ENCODE assay signal across 11 mouse cellular contexts in genomic region chr4:52985216-52985615, GRCm38 (mm10). TPM values are rescaled to one million over a fixed set of nuclear protein-coding genes. Genes with fewer than 3 reads are reported as not detected.
A peak's percentile ranks its signal among the peaks of the same experiment; 100 is the strongest.
DNase-seq lines count a peak whose midpoint lies in the region; ATAC-seq and TF ChIP-seq lines count a peak whose summit lies in the region.
"Had no signal": no experiment of that assay in that cellular context is flagged by ENCODE, and none has a peak within 500 bp of the region (broad histone marks: within the 10 kb centered on the region; RNA-seq: fewer than 3 reads in every experiment).

No protein-coding gene starts in this region.

- no peak for DNase-seq in heart, postnatal 0 days (ENCODE audit: low spot score)
- no peak for DNase-seq in heart, adult 18-20 months
- peak; percentile 13 for DNase-seq in right cerebral cortex, adult 2 months (ENCODE audit: low spot score in 2 of 2)
- DNase-seq in right cerebral cortex, postnatal 14 days = no peak
- peak; percentile 11 for DNase-seq in telencephalon, adult 2 months (ENCODE audit: low read depth, low spot score)
- DNase-seq in adrenal gland, postnatal 14 days = no peak
- no peak for DNase-seq in heart, adult 9 months (ENCODE audit: low spot score in 2 of 2)
- DNase-seq: gastrocnemius, postnatal 14 days had no signal

- no peaks in the 10 kb centered on the region for H3K4me1 ChIP-seq in heart, postnatal 0 days (ENCODE audit: control insufficient read depth, insufficient read depth)
- H3K4me1 ChIP-seq: lung, embryonic 15.5 days had no signal

- no peak for TF ChIP-seq EP300 in heart, postnatal 0 days (IDR thresholded peaks at IDR 0.05; ENCODE audit: low read depth)

- TF ChIP-seq CTCF in heart, postnatal 0 days (IDR thresholded peaks at IDR 0.05; ENCODE audit: low read depth) = peak; percentile 53

- H3K9me3 ChIP-seq in heart, postnatal 0 days (replicated peaks; ENCODE audit: control insufficient read depth, low read length) = no peaks in the 10 kb centered on the region
- H3K9me3 ChIP-seq: lung, embryonic 15.5 days had no signal

- H3K27ac ChIP-seq in heart, postnatal 0 days (ENCODE audit: low read depth) = no peak overlapping the region
- H3K27ac ChIP-seq: lung, embryonic 15.5 days had no signal

- H3K4me3 ChIP-seq in heart, postnatal 0 days (ENCODE audit: low read depth, low read length) = no peak overlapping the region
- H3K4me3 ChIP-seq: lung, embryonic 15.5 days had no signal

- H3K4me2 ChIP-seq in heart, postnatal 0 days (ENCODE audit: low read depth, low read length) = no peak overlapping the region
- H3K4me2 ChIP-seq: lung, embryonic 15.5 days had no signal

- no peak for ATAC-seq in heart, postnatal 0 days (ENCODE audit: insufficient read depth, low read depth)
- ATAC-seq in granulocyte monocyte progenitor cell, adult 5-6 weeks (replicated peaks; ENCODE audit: poor library complexity, severe bottlenecking) = peak; percentile 91

- WGBS in heart, postnatal 0 days = 62% methylated on average over 2 of the region's 2 CpGs

- H3K9ac ChIP-seq in heart, postnatal 0 days (replicated peaks; ENCODE audit: low read depth, low read length) = no peak overlapping the region
- H3K9ac ChIP-seq: lung, embryonic 15.5 days had no signal

- no peaks in the 10 kb centered on the region for H3K27me3 ChIP-seq in heart, postnatal 0 days (ENCODE audit: control insufficient read depth, insufficient read depth, low read length)
- H3K27me3 ChIP-seq: lung, embryonic 15.5 days had no signal

- H3K36me3 ChIP-seq in heart, postnatal 0 days (replicated peaks; ENCODE audit: control insufficient read depth, insufficient read depth, low read length) = no peaks in the 10 kb centered on the region
- H3K36me3 ChIP-seq: lung, embryonic 15.5 days had no signal

RNA-seq across cellular contexts. Expression of gene Nipsnap3a, which starts 3.9 kb away (rescaled TPM):
- not detected in 2 replicates for total RNA-seq in heart, postnatal 0 days (2014; rRNA removed; ENCODE audit: low replicate concordance)
- polyA plus RNA-seq in heart, postnatal 0 days (2015; fragmentation: Nextera tagmentation; extraction: Ambion mirVana) = not detected in 2 replicates
- total RNA-seq in heart, adult 18-20 months (2021) = not detected
- not detected in 2 replicates for total RNA-seq in granulocyte monocyte progenitor cell, adult 5-6 weeks (2014; fragmentation: Nextera tagmentation)
- not detected in 2 replicates for total RNA-seq in granulocyte monocyte progenitor cell, adult 5-6 weeks (2017)
- not detected in 2 replicates for total RNA-seq in adrenal gland, postnatal 14 days (2021)
- total RNA-seq: gastrocnemius, postnatal 14 days had no signal
- polyA plus RNA-seq: lung, embryonic 15.5 days; stomach, embryonic 14.5 days had no signal

RNA-seq across cellular contexts. Expression of gene Olfr270, which starts 20.9 kb away (rescaled TPM):
- not detected in 2 replicates for total RNA-seq in heart, postnatal 0 days (2014; rRNA removed; ENCODE audit: low replicate concordance)
- not detected in 2 replicates for polyA plus RNA-seq in heart, postnatal 0 days (2015; fragmentation: Nextera tagmentation; extraction: Ambion mirVana)
- total RNA-seq in heart, adult 18-20 months (2021) = not detected
- not detected in 2 replicates for total RNA-seq in granulocyte monocyte progenitor cell, adult 5-6 weeks (2014; fragmentation: Nextera tagmentation)
- total RNA-seq in granulocyte monocyte progenitor cell, adult 5-6 weeks (2017) = not detected in 2 replicates
- total RNA-seq in adrenal gland, postnatal 14 days (2021) = not detected in 2 replicates
- total RNA-seq: gastrocnemius, postnatal 14 days had no signal
- polyA plus RNA-seq: lung, embryonic 15.5 days; stomach, embryonic 14.5 days had no signal

RNA-seq across cellular contexts. Expression of gene Nipsnap3b, which starts 26.5 kb away (rescaled TPM):
- total RNA-seq in heart, postnatal 0 days (2014; rRNA removed; ENCODE audit: low replicate concordance) = 36.5 and 51.0 TPM in 2 replicates
- 43.3 TPM in 2 replicates for polyA plus RNA-seq in heart, postnatal 0 days (2015; fragmentation: Nextera tagmentation; extraction: Ambion mirVana)
- 1 to 10 TPM; 7.6 to 7.7 TPM for total RNA-seq in heart, adult 18-20 months (2021)
- 59.4 and 65.4 TPM in 2 replicates for total RNA-seq in granulocyte monocyte progenitor cell, adult 5-6 weeks (2014; fragmentation: Nextera tagmentation)
- total RNA-seq in granulocyte monocyte progenitor cell, adult 5-6 weeks (2017) = 31.0 and 45.3 TPM in 2 replicates
- 34.4 and 45.2 TPM in 2 replicates for total RNA-seq in adrenal gland, postnatal 14 days (2021)

Comparison
In these comparisons a context has a peak if more than half of its experiments do, and no peak if none do; other contexts are left out.
1. DNase-seq: peak in right cerebral cortex, adult 2 months (2 of 2) and telencephalon, adult 2 months (single experiment); none in heart, postnatal 0 days (single experiment), heart, adult 18-20 months (0 of 2), right cerebral cortex, postnatal 14 days (single experiment), adrenal gland, postnatal 14 days (single experiment) and heart, adult 9 months (0 of 2).